Mouse (Mus musculus) forebrain, embryonic 13.5 days (tissue): ENCODE results near the gene 1700029I15Rik. TPM values are rescaled to one million over a fixed set of nuclear protein-coding genes. Genes with fewer than 3 reads are reported as not detected.

Source experiments
- ATAC-seq: fragments of 200-750 bp; cut with Nextera tagmentation; 2 replicates; pipeline ENCODE4 v1.8.0; 2017
- H3K27ac ChIP-seq: fragments of 300-500 bp; sonication (generic); 2 replicates; pipeline ENCODE4 v1.5.1; 2015; ENCODE audit warnings: inconsistent platforms, mild to moderate bottlenecking, moderate library complexity
- H3K27me3 ChIP-seq: fragments of 300-500 bp; sonication (generic); 2 replicates; pipeline ENCODE4 v1.6.1; 2015; ENCODE audit warnings: mild to moderate bottlenecking, inconsistent platforms
- H3K36me3 ChIP-seq: fragments of 300-500 bp; sonication (generic); 2 replicates; pipeline ENCODE4 v1.6.1; 2015; ENCODE audit warnings: mild to moderate bottlenecking, inconsistent platforms; ENCODE audit not compliant: poor library complexity, severe bottlenecking
- H3K4me1 ChIP-seq: fragments of 300-500 bp; sonication (generic); 2 replicates; pipeline ENCODE4 v1.6.1; 2015; ENCODE audit warnings: inconsistent platforms
- H3K4me2 ChIP-seq: fragments of 300-500 bp; sonication (generic); 2 replicates; pipeline ENCODE4 v1.6.1; 2015; ENCODE audit warnings: inconsistent platforms, mild to moderate bottlenecking, moderate library complexity
- H3K4me3 ChIP-seq: fragments of 300-500 bp; sonication (generic); 2 replicates; pipeline ENCODE4 v1.5.1; 2015; ENCODE audit warnings: mild to moderate bottlenecking, inconsistent platforms
- H3K9ac ChIP-seq: fragments of 300-500 bp; sonication (generic); 2 replicates; pipeline ENCODE4 v1.6.1; 2015; ENCODE audit warnings: mild to moderate bottlenecking, inconsistent platforms
- H3K9me3 ChIP-seq: fragments of 300-500 bp; sonication (generic); replicated peaks from 2 replicates; pipeline ENCODE4 v1.6.1; 2016; ENCODE audit warnings: inconsistent platforms
- WGBS: fragments of 180-500 bp; shearing (Covaris S2); methylation state at CpG from one replicate; pipeline ENCODE4 v1.1.7; 2015; 5-methylcytosine and 5-hydroxymethylcytosine counted together
- polyA plus RNA-seq: library from polyadenylated mRNA; unstranded; fragments of >200 nt; fragmentation: Nextera tagmentation; extraction: Ambion mirVana; gene quantifications from 2 replicates; pipeline ENCODE4 v1.2.1, GENCODE M21; 2015

1700029I15Rik gene
- polyA plus RNA-seq, 1 experiment from 2014 or later: 6.6 TPM

- H3K27me3 ChIP-seq: no peaks in the 10 kb centered on the region
- peak overlapping the region; percentile 94 for H3K9ac ChIP-seq
- H3K4me3 ChIP-seq: peak overlapping the region; percentile 70
- peak; percentile 0; the same call in 1 of the 2 replicates for ATAC-seq
- under 1% methylated on average over 22 of the region's 22 CpGs for WGBS
- peaks cover 26% of the 10 kb centered on the region for H3K36me3 ChIP-seq
- peak overlapping the region; percentile 90 for H3K4me2 ChIP-seq
- peak overlapping the region; percentile 20 for H3K27ac ChIP-seq
- no peaks in the 10 kb centered on the region for H3K9me3 ChIP-seq
- peaks cover 40% of the 10 kb centered on the region for H3K4me1 ChIP-seq
Measured at GRCm38 (mm10) chr2:92400682-92401081, 18.3 kb downstream of the 1700029I15Rik start.

GRCm38 (mm10) chr2:92401091-92401561 lies 18.8 kb downstream of the 1700029I15Rik start, which contains the start of gene Mapk8ip1:
TSS of gene Mapk8ip1 (minus strand) at chr2:92401263.
- WGBS: under 1% methylated on average over 31 of the region's 59 CpGs
- Histone ChIP-seq H3K9ac (peak within 1 kb of the TSS; percentile 94), H3K4me1 (peaks cover 40% of the 10 kb centered on the region), H3K27me3 (no peaks in the 10 kb centered on the region), H3K36me3 (peaks cover 30% of the 10 kb centered on the region), H3K9me3 (no peaks in the 10 kb centered on the region), H3K4me3 (peak within 1 kb of the TSS; percentile 70), H3K27ac (peak within 1 kb of the TSS; percentile 20), H3K4me2 (peak within 1 kb of the TSS; percentile 90)
- peak; percentile 62 for ATAC-seq

GRCm38 (mm10) chr2:92402591-92403326 lies 20.4 kb downstream of the 1700029I15Rik start:
- ATAC-seq: no peak
- Histone ChIP-seq H3K4me3 (no peak overlapping the region), H3K27me3 (no peaks in the 10 kb centered on the region), H3K9me3 (no peaks in the 10 kb centered on the region), H3K27ac (no peak overlapping the region), H3K4me1 (peaks cover 30% of the 10 kb centered on the region), H3K36me3 (peaks cover 45% of the 10 kb centered on the region), H3K4me2 (no peak overlapping the region), H3K9ac (no peak overlapping the region)
- WGBS: 81% methylated on average over 4 of the region's 4 CpGs

- no peak overlapping the region for H3K9ac ChIP-seq
- no peak overlapping the region for H3K4me2 ChIP-seq
- peaks cover 56% of the 10 kb centered on the region for H3K36me3 ChIP-seq
- 94% methylated on average over 5 of the region's 5 CpGs for WGBS
- no peaks in the 10 kb centered on the region for H3K9me3 ChIP-seq
- H3K27me3 ChIP-seq: no peaks in the 10 kb centered on the region
- H3K4me1 ChIP-seq: peaks cover 22% of the 10 kb centered on the region
- H3K4me3 ChIP-seq: no peak overlapping the region
- no peak for ATAC-seq
- H3K27ac ChIP-seq: no peak overlapping the region
Measured at GRCm38 (mm10) chr2:92403776-92404319, 21.5 kb downstream of the 1700029I15Rik start.

- H3K27me3 ChIP-seq: no peaks in the 10 kb centered on the region
- no peak overlapping the region for H3K4me2 ChIP-seq
- no peak overlapping the region for H3K4me3 ChIP-seq
- no peak overlapping the region for H3K27ac ChIP-seq
- WGBS: 92% methylated on average over 6 of the region's 6 CpGs
- no peak for ATAC-seq
- peaks cover 14% of the 10 kb centered on the region for H3K4me1 ChIP-seq
- no peak overlapping the region for H3K9ac ChIP-seq
- H3K36me3 ChIP-seq: peaks cover 65% of the 10 kb centered on the region
- H3K9me3 ChIP-seq: no peaks in the 10 kb centered on the region
Measured at GRCm38 (mm10) chr2:92404737-92405136, 22.4 kb downstream of the 1700029I15Rik start.

GRCm38 (mm10) chr2:92405687-92406086 lies 23.3 kb downstream of the 1700029I15Rik start:
- Histone ChIP-seq H3K9ac (no peak overlapping the region), H3K4me2 (no peak overlapping the region), H3K27ac (no peak overlapping the region), H3K36me3 (peaks cover 74% of the 10 kb centered on the region), H3K4me3 (no peak overlapping the region), H3K4me1 (peaks cover 6% of the 10 kb centered on the region), H3K9me3 (no peaks in the 10 kb centered on the region), H3K27me3 (no peaks in the 10 kb centered on the region)
- no peak for ATAC-seq
- WGBS: 91% methylated on average over 7 of the region's 7 CpGs

- Histone ChIP-seq H3K4me1 (no peaks in the 10 kb centered on the region), H3K27ac (no peak overlapping the region)
- no peak for ATAC-seq
Measured at GRCm38 (mm10) chr2:92408309-92409045, 26.1 kb downstream of the 1700029I15Rik start.

GRCm38 (mm10) chr2:92411705-92412104 lies 29.4 kb downstream of the 1700029I15Rik start:
- 95% methylated on average over 10 of the region's 10 CpGs for WGBS
- ATAC-seq: no peak
- no peak overlapping the region for H3K4me2 ChIP-seq
- no peaks in the 10 kb centered on the region for H3K27me3 ChIP-seq
- no peak overlapping the region for H3K27ac ChIP-seq
- no peaks in the 10 kb centered on the region for H3K4me1 ChIP-seq
- peaks cover 99% of the 10 kb centered on the region for H3K36me3 ChIP-seq
- no peaks in the 10 kb centered on the region for H3K9me3 ChIP-seq
- H3K9ac ChIP-seq: no peak overlapping the region
- H3K4me3 ChIP-seq: no peak overlapping the region

More at GRCm38 (mm10) chr2:92408309-92409045, 26.1 kb downstream of the 1700029I15Rik start:
- H3K4me3 ChIP-seq: no peak overlapping the region
- no peak overlapping the region for H3K4me2 ChIP-seq
- no peaks in the 10 kb centered on the region for H3K9me3 ChIP-seq
- H3K9ac ChIP-seq: no peak overlapping the region
- H3K27me3 ChIP-seq: no peaks in the 10 kb centered on the region
- peaks cover 98% of the 10 kb centered on the region for H3K36me3 ChIP-seq
- 93% methylated on average over 18 of the region's 18 CpGs for WGBS

GRCm38 (mm10) chr2:92421723-92422387 lies 39.5 kb downstream of the 1700029I15Rik start:
- Histone ChIP-seq H3K4me3 (no peak overlapping the region), H3K27ac (no peak overlapping the region; the same call in 1 of the 2 replicates), H3K9ac (no peak overlapping the region), H3K4me2 (no peak overlapping the region), H3K9me3 (no peaks in the 10 kb centered on the region), H3K4me1 (peaks cover 35% of the 10 kb centered on the region), H3K27me3 (no peaks in the 10 kb centered on the region), H3K36me3 (peaks cover 73% of the 10 kb centered on the region)
- ATAC-seq: no peak
- WGBS: 95% methylated on average over 7 of the region's 7 CpGs

GRCm38 (mm10) chr2:92422388-92423135 lies 40.2 kb downstream of the 1700029I15Rik start:
- Histone ChIP-seq H3K4me1 (peaks cover 36% of the 10 kb centered on the region), H3K9me3 (no peaks in the 10 kb centered on the region), H3K9ac (no peak overlapping the region), H3K36me3 (peaks cover 66% of the 10 kb centered on the region), H3K27ac (no peak overlapping the region; the same call in 1 of the 2 replicates), H3K4me2 (no peak overlapping the region), H3K4me3 (no peak overlapping the region), H3K27me3 (no peaks in the 10 kb centered on the region)
- 79% methylated on average over 10 of the region's 10 CpGs for WGBS
- no peak for ATAC-seq

- no peak for ATAC-seq
- peak overlapping the region; percentile 73; the same call in 1 of the 2 replicates for H3K27ac ChIP-seq
- H3K4me2 ChIP-seq: no peak overlapping the region
- H3K27me3 ChIP-seq: no peaks in the 10 kb centered on the region
- H3K4me3 ChIP-seq: no peak overlapping the region
- WGBS: 94% methylated on average over 9 of the region's 9 CpGs
- no peaks in the 10 kb centered on the region for H3K9me3 ChIP-seq
- H3K9ac ChIP-seq: 0 out of 2 replicates have a peak overlapping the region, but pooled peaks have one; percentile 8
- H3K4me1 ChIP-seq: peaks cover 42% of the 10 kb centered on the region
- peaks cover 60% of the 10 kb centered on the region for H3K36me3 ChIP-seq
Measured at GRCm38 (mm10) chr2:92423156-92423555, 40.8 kb downstream of the 1700029I15Rik start.
